Mouse (Mus musculus): Measurements from ENCODE around the gene Stk17b. TPM values are rescaled to one million over a fixed set of nuclear protein-coding genes. Genes with fewer than 3 reads are reported as not detected.

Gene Stk17b
- polyA plus RNA-seq, 1 experiment from 2014 or later: 5.8 TPM

DNA sequence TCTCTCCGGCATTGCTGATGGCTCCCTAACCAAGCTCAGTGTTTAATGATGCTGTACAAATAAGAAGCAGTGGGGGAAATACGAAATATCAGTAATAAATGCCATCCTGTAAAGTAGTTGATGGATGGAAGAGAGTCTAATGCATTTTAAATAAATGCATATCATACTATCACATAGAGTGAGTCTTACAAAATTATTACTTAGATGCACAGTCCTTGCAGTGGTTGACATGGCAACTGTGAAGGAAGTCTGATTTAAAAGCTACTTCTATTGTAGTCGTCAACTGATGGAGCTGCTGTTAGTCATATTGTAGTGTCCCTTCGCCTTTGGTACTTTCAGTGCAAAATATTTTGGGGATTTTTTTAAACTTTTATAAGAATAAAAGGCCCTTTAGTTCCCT is 26.9 kb upstream of the Stk17b start:
- Histone ChIP-seq H3K9ac (replicated peaks) (no peak overlapping the region), H3K27ac (no peak overlapping the region), H3K4me3 (replicated peaks) (no peak overlapping the region), H3K27me3 (no peaks in the 10 kb centered on the region), H3K4me2 (replicated peaks) (no peak overlapping the region), H3K36me3 (0 out of 2 replicates have a peak, but pooled peaks cover 5% of the 10 kb centered on the region), H3K9me3 (no peaks in the 10 kb centered on the region), H3K4me1 (replicated peaks) (0 out of 2 replicates have a peak, but pooled peaks cover 2% of the 10 kb centered on the region)
- no peak for ATAC-seq
- WGBS: 83% methylated on average over 4 of the region's 4 CpGs

DNA sequence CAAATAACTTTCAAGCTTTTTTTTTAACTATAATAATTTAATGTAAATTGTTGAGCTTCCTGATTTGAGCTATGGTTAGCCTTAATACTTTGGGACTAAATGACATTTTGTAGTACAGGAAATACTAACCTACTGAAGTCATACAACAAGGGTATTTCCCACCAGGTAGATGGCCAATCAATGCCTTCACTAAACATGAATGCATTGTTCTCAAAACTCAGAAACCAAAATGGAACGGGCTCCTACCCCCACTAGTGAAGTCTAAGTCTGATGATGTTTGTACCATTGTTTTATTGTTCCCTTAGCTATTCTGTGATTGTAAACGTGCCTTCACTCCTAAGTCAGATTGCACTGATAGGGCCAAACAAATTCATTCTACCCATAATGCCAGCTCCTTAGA is 23.2 kb upstream of the Stk17b start:
- Histone ChIP-seq H3K4me3 (replicated peaks) (no peak overlapping the region), H3K27ac (no peak overlapping the region), H3K4me2 (replicated peaks) (no peak overlapping the region), H3K9me3 (no peaks in the 10 kb centered on the region), H3K4me1 (replicated peaks) (0 out of 2 replicates have a peak, but pooled peaks cover 2% of the 10 kb centered on the region), H3K27me3 (no peaks in the 10 kb centered on the region), H3K36me3 (0 out of 2 replicates have a peak, but pooled peaks cover 5% of the 10 kb centered on the region), H3K9ac (replicated peaks) (no peak overlapping the region)
- WGBS: 87% methylated on average over 2 of the region's 2 CpGs
- no peak for ATAC-seq

DNA sequence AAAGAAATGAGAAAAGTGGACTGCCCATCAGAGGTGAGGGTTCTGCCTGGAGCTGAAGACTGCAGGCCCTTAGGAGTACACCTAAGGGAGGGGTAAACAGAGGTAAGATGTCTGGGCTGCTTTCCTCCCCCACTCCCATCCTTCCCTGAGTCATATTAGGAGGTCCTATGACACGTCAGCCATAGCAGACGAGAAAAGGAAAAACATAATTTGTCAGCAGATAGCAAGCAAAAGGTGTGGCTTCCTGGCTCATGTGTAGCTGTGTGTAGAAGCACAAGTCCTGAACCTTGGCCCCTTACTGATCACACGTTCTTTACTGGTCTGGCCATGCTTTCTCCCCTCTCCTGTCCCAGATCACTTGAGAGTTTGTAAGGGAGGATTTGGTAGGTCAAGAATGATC is 12.8 kb upstream of the Stk17b start:
- ATAC-seq: no peak
- H3K4me2 ChIP-seq (replicated peaks): no peak overlapping the region
- no peak overlapping the region for H3K27ac ChIP-seq
- H3K36me3 ChIP-seq: no peaks in the 10 kb centered on the region
- no peak overlapping the region for H3K4me3 ChIP-seq (replicated peaks)
- no peaks in the 10 kb centered on the region for H3K9me3 ChIP-seq
- 87% methylated on average over 3 of the region's 3 CpGs for whole genome bisulfite sequencing
- H3K27me3 ChIP-seq: no peaks in the 10 kb centered on the region
- H3K4me1 ChIP-seq (replicated peaks): no peaks in the 10 kb centered on the region
- H3K9ac ChIP-seq (replicated peaks): no peak overlapping the region

DNA sequence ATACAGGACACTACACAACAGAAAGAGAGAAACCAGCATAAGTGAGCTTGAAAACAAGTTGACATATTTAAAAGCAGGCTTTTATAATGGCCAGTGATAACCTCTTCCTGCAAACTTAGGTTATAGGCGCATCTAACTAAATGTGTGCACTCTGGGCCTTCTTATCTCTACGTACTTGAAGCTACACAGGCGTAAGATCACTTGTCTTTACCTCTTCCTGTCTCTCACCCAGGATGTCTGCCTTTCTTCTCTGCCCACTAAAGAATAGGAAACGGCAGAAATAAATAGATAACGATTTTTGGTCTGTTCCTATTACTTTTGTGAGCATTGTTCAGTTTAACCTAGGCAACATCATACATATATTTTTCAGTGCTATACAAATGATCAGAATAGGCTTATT is 12.1 kb upstream of the Stk17b start:
- Histone ChIP-seq H3K9me3 (no peaks in the 10 kb centered on the region), H3K4me1 (replicated peaks) (no peaks in the 10 kb centered on the region), H3K36me3 (no peaks in the 10 kb centered on the region), H3K4me2 (replicated peaks) (no peak overlapping the region), H3K4me3 (replicated peaks) (no peak overlapping the region), H3K27me3 (no peaks in the 10 kb centered on the region), H3K27ac (no peak overlapping the region), H3K9ac (replicated peaks) (no peak overlapping the region)
- ATAC-seq: no peak
- WGBS: 89% methylated on average over 5 of the region's 5 CpGs

DNA sequence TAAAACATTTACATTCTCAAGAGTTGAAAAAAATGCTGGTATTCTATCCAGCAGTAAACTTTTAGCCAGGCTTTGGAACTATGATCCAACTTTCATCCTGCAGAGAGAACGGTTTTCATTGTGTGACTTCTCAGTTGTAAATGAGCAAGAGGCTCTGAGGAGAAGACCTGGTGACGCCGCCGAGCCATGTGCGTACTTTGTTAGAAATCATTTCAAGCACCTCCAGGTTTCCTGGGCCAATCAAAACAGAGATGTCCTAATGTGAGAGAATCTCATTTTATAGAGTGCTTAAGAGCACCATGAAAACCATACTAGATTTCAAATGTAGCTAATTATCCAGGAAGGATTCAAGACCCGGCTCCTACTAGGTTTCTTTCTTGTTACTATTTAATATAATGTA is 11.2 kb upstream of the Stk17b start:
- Histone ChIP-seq H3K4me1 (replicated peaks) (no peaks in the 10 kb centered on the region), H3K27ac (no peak overlapping the region), H3K36me3 (no peaks in the 10 kb centered on the region), H3K9me3 (no peaks in the 10 kb centered on the region), H3K4me2 (replicated peaks) (no peak overlapping the region), H3K27me3 (no peaks in the 10 kb centered on the region), H3K4me3 (replicated peaks) (no peak overlapping the region), H3K9ac (replicated peaks) (no peak overlapping the region)
- ATAC-seq: no peak
- WGBS: 88% methylated on average over 6 of the region's 6 CpGs

DNA sequence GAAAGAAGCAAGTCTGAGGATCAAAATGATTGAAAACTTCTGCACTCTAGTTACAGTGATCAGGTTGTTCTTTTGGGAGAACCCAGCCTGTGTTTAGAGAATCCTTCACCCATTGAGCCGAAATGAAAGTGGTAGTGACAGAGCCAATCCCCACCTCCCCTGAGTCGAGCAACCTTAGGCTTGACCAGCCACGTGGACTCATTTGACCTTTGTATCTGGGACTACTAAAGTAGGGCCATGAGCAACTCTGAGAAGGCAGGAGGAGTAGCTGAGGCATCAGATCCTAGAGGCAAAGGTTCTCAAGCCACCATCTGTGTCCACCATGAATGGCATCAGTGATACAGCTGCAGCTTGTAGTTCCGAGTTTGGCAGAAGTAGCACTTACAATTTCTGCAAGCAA is 10.6 kb upstream of the Stk17b start:
- Histone ChIP-seq H3K27me3 (no peaks in the 10 kb centered on the region), H3K9ac (replicated peaks) (no peak overlapping the region), H3K27ac (no peak overlapping the region), H3K4me2 (replicated peaks) (no peak overlapping the region), H3K36me3 (no peaks in the 10 kb centered on the region), H3K4me3 (replicated peaks) (no peak overlapping the region), H3K4me1 (replicated peaks) (no peaks in the 10 kb centered on the region), H3K9me3 (no peaks in the 10 kb centered on the region)
- 82% methylated on average over 4 of the region's 4 CpGs for WGBS
- ATAC-seq: no peak

DNA sequence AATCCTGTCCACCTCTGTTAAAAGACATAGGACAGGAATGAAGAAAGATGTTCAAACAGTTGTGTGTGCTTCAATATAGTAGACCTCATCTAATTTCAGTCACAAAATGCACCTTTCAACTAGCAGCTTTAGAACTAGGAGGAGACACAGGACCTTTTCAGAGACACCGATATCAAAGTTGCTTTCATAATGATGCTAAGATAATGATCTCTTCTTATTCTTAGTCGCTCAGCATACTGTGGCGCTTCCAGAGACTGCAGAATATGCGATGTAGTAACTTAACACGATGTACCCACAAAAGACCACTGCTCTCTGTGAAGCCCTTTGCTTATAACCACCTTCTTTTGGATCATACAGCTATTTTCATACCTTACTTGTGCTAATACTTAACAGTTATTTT is 10.1 kb upstream of the Stk17b start:
- Histone ChIP-seq H3K27me3 (no peaks in the 10 kb centered on the region), H3K4me1 (replicated peaks) (no peaks in the 10 kb centered on the region), H3K36me3 (no peaks in the 10 kb centered on the region), H3K9me3 (no peaks in the 10 kb centered on the region), H3K4me3 (replicated peaks) (no peak overlapping the region), H3K4me2 (replicated peaks) (no peak overlapping the region), H3K27ac (no peak overlapping the region), H3K9ac (replicated peaks) (no peak overlapping the region)
- no peak for ATAC-seq
- 93% methylated on average over 5 of the region's 5 CpGs for WGBS

DNA sequence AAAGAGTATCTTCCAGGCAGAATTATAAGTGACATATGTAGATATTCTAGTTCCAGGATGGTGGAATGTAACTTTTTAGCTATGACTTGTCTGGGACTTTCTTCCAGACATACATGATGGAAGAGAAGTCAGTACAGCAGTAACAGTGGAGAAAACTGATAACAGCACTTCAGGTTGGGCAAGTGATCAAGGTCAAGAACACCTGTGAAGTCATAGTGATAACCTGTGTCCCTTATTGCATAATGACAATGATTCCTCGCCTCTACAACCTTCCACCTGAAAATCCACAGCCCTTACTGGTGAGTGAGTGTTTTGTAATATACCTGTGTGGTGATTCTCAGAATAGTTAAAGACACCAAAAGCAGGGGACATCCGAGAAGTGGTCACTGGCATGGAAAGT is 9.3 kb upstream of the Stk17b start:
- Histone ChIP-seq H3K27me3 (no peaks in the 10 kb centered on the region), H3K9ac (replicated peaks) (no peak overlapping the region), H3K4me3 (replicated peaks) (no peak overlapping the region), H3K36me3 (no peaks in the 10 kb centered on the region), H3K9me3 (no peaks in the 10 kb centered on the region), H3K4me1 (replicated peaks) (no peaks in the 10 kb centered on the region), H3K4me2 (replicated peaks) (no peak overlapping the region), H3K27ac (no peak overlapping the region)
- no peak for ATAC-seq
- WGBS: 83% methylated on average over 2 of the region's 2 CpGs

DNA sequence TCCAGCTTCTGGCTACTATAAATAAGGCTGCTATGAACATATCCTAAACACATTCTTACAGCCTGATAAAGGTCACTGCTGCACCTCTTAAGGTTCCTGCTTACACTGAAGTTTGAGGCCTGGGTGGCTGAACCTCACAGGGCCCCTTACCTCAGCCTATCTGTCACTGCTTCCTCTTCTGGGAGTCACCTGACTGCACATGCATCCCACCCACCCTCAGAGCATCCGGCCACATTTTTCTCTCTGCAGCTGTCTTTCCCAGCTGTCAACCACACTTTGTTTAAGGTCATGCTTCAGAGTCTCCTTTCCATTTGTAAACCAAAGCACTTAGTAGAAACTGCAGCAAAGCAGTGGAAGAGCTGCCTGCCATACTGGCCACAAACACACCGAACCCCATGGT is 6.3 kb upstream of the Stk17b start:
- Histone ChIP-seq H3K9me3 (no peaks in the 10 kb centered on the region), H3K36me3 (no peaks in the 10 kb centered on the region), H3K4me2 (replicated peaks) (no peak overlapping the region), H3K27me3 (no peaks in the 10 kb centered on the region), H3K27ac (no peak overlapping the region), H3K4me1 (replicated peaks) (no peaks in the 10 kb centered on the region), H3K4me3 (replicated peaks) (no peak overlapping the region), H3K9ac (replicated peaks) (no peak overlapping the region)
- WGBS: 91% methylated on average over 2 of the region's 2 CpGs
- ATAC-seq: no peak

DNA sequence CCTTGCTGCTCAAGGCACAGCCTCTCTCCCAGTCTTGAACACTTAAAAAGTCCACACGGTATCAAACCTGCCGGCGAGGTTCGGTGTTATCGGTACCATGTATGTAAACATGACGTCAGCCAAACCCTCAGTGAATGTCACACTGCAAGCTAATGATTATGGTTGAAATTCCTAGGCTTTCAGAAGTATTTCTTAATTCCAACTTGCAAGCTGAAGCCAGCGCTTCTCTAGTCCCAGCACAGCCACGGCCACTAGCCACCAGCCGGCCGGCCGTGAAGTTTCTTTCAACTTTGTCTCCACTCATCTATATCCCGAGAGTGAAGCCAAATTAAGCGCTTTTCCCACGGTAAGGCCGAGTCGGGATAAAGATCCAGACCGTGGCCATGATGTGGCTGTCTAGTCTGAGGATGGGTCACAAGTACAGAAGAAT is 718 bp downstream of the Stk17b start:
- H3K9me3 ChIP-seq: no peaks in the 10 kb centered on the region
- H3K27ac ChIP-seq: no peak overlapping the region
- peaks cover 8% of the 10 kb centered on the region; the same call in 1 of the 2 replicates for H3K4me1 ChIP-seq (replicated peaks)
- H3K9ac ChIP-seq (replicated peaks): peak overlapping the region; percentile 63
- peak overlapping the region; percentile 87 for H3K4me2 ChIP-seq (replicated peaks)
- 1% methylated on average over 17 of the region's 17 CpGs for WGBS
- no peaks in the 10 kb centered on the region for H3K36me3 ChIP-seq
- no peaks in the 10 kb centered on the region for H3K27me3 ChIP-seq
- ATAC-seq: peak; percentile 3
- peak overlapping the region; percentile 81 for H3K4me3 ChIP-seq (replicated peaks)

DNA sequence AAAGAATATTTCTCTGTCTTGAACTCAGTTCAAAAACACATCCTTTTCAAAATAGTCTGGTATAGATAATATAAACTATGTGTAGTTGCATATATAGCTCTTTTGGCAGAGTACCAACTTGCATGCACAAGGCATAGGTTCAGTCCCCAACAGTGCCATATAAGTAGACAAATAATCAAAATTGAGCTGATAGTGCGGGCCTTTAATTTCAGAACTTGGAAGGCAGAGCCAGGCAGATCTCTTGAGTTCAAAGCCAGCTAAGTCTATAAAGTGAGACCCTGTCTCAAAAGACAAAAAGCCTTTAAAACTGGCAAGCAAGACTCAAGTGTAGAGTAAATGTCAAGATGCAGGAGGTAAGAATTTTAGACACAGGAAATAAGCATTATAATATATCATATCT is 2.1 kb downstream of the Stk17b start:
- Histone ChIP-seq H3K4me3 (replicated peaks) (no peak overlapping the region), H3K36me3 (no peaks in the 10 kb centered on the region), H3K27me3 (no peaks in the 10 kb centered on the region), H3K27ac (no peak overlapping the region), H3K4me1 (replicated peaks) (peaks cover 8% of the 10 kb centered on the region; the same call in 1 of the 2 replicates), H3K4me2 (replicated peaks) (no peak overlapping the region), H3K9me3 (no peaks in the 10 kb centered on the region), H3K9ac (replicated peaks) (no peak overlapping the region)
- no peak for ATAC-seq
- 91% methylated on average over 1 of the region's 1 CpGs for WGBS

DNA sequence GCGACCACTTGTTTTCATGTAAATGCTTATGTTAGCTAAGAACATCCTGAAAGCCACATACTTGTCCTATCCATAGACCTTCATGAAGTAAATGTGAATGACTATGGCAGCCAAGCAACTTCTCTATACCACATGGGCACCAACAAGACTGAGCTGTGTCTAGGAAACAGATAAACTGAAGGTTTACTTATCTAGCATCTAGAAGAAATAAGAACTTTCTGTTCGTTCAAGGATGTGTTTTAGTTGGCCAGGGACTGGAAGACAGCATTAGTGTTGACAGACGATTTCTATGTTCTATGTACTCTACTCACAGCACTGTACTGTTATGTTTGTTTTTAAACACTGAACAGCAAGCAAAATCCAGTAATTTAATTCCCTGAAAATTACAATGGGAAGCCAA is 2.9 kb downstream of the Stk17b start:
- Histone ChIP-seq H3K27ac (no peak overlapping the region), H3K4me1 (replicated peaks) (peaks cover 8% of the 10 kb centered on the region; the same call in 1 of the 2 replicates), H3K9me3 (no peaks in the 10 kb centered on the region), H3K9ac (replicated peaks) (no peak overlapping the region), H3K4me2 (replicated peaks) (no peak overlapping the region), H3K36me3 (no peaks in the 10 kb centered on the region), H3K4me3 (replicated peaks) (no peak overlapping the region), H3K27me3 (no peaks in the 10 kb centered on the region)
- 93% methylated on average over 3 of the region's 3 CpGs for WGBS
- ATAC-seq: no peak

DNA sequence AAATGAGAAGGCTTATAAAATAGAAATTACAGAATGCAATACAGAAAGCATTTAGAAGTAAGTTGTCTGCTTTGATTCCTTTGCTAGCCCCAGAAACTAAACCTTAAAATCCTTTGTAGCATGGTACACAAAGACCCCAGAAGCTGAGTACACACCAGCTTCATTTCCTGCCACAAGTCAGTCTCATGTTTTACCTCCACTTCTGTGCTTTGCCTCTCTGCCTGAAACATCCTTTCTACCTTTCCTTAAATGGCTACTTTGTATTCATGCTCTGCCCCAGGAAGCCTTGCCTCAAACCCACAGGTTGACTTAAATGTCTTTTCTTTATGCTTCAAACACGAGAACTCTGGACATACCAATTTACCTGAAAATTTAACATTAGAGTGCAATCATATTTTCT is 3.7 kb downstream of the Stk17b start:
- Histone ChIP-seq H3K4me1 (replicated peaks) (peaks cover 8% of the 10 kb centered on the region; the same call in 1 of the 2 replicates), H3K36me3 (no peaks in the 10 kb centered on the region), H3K27ac (no peak overlapping the region), H3K27me3 (no peaks in the 10 kb centered on the region), H3K9me3 (no peaks in the 10 kb centered on the region), H3K4me2 (replicated peaks) (no peak overlapping the region), H3K9ac (replicated peaks) (no peak overlapping the region), H3K4me3 (replicated peaks) (no peak overlapping the region)
- ATAC-seq: no peak
- 75% methylated on average over 1 of the region's 1 CpGs for WGBS
